Mouse (Mus musculus): ENCODE measurements at regions not wholly inside any gene's neighbourhood (a gene's known extent, or its start where the extent isn't known, plus 50 kb on each side); places are given as distances from the start of the nearest gene placed in this dataset.

- DNase-seq (ENCODE audit: low spot score) = no peak
These were observed 273.3 kb upstream of the Ppargc1a start for GRCm38 (mm10) chr5:51840638-51841329.

- no peak for DNase-seq (ENCODE audit: low spot score)
These were observed 271.8 kb upstream of the Ppargc1a start for GRCm38 (mm10) chr5:51839292-51839691.

GRCm38 (mm10) chr5:51830551-51830950 lies 263.0 kb upstream of the Ppargc1a start:
- DNase-seq (ENCODE audit: low spot score) = no peak

- DNase-seq (ENCODE audit: low spot score) = no peak
These were observed 262.5 kb upstream of the Ppargc1a start for GRCm38 (mm10) chr5:51830015-51830414.

GRCm38 (mm10) chr5:51829606-51830005 lies 262.1 kb upstream of the Ppargc1a start:
- DNase-seq (ENCODE audit: low spot score) = no peak

- no peak for DNase-seq (ENCODE audit: low spot score)
These were observed 261.5 kb upstream of the Ppargc1a start for GRCm38 (mm10) chr5:51829020-51829419.

GRCm38 (mm10) chr5:51826269-51826668 lies 258.7 kb upstream of the Ppargc1a start:
- no peak for DNase-seq (ENCODE audit: low spot score)

GRCm38 (mm10) chr5:51825584-51826088 lies 258.1 kb upstream of the Ppargc1a start:
- DNase-seq (ENCODE audit: low spot score) = no peak

GRCm38 (mm10) chr5:51824731-51825130 lies 257.2 kb upstream of the Ppargc1a start:
- DNase-seq (ENCODE audit: low spot score) = no peak

- DNase-seq (ENCODE audit: low spot score) = no peak
These were observed 256.1 kb upstream of the Ppargc1a start for GRCm38 (mm10) chr5:51823657-51824056.

GRCm38 (mm10) chr5:51816258-51816657 lies 248.7 kb upstream of the Ppargc1a start:
- no peak for DNase-seq (ENCODE audit: low spot score)

GRCm38 (mm10) chr5:51811728-51812127 lies 244.2 kb upstream of the Ppargc1a start:
- DNase-seq (ENCODE audit: low spot score) = no peak

GRCm38 (mm10) chr5:51801486-51801885 lies 234.0 kb upstream of the Ppargc1a start:
- DNase-seq (ENCODE audit: low spot score) = no peak

GRCm38 (mm10) chr5:51799371-51800035 lies 232.0 kb upstream of the Ppargc1a start:
- DNase-seq (ENCODE audit: low spot score) = no peak

- DNase-seq (ENCODE audit: low spot score) = no peak
These were observed 226.6 kb upstream of the Ppargc1a start for GRCm38 (mm10) chr5:51794097-51794496.

GRCm38 (mm10) chr5:51792950-51793349 lies 225.4 kb upstream of the Ppargc1a start:
- DNase-seq (ENCODE audit: low spot score) = no peak

- DNase-seq (ENCODE audit: low spot score) = no peak
These were observed 221.2 kb upstream of the Ppargc1a start for GRCm38 (mm10) chr5:51788768-51789167.

GRCm38 (mm10) chr5:51783523-51783922 lies 216.0 kb upstream of the Ppargc1a start:
- DNase-seq (ENCODE audit: low spot score) = no peak

GRCm38 (mm10) chr5:51783099-51783498 lies 215.6 kb upstream of the Ppargc1a start:
- peak; percentile 28 for DNase-seq (ENCODE audit: low spot score)

GRCm38 (mm10) chr5:51775502-51776145 lies 208.1 kb upstream of the Ppargc1a start:
- peak; percentile 30 for DNase-seq (ENCODE audit: low spot score)

GRCm38 (mm10) chr5:51771655-51772054 lies 204.1 kb upstream of the Ppargc1a start:
- no peak for DNase-seq (ENCODE audit: low spot score)

GRCm38 (mm10) chr5:51766111-51766510 lies 198.6 kb upstream of the Ppargc1a start:
- DNase-seq (ENCODE audit: low spot score) = no peak

GRCm38 (mm10) chr5:51764416-51764815 lies 196.9 kb upstream of the Ppargc1a start:
- no peak for DNase-seq (ENCODE audit: low spot score)

All from left cerebral cortex, adult 11 months (tissue).